13 mouse cellular contexts compared by ENCODE assay signal in genomic region chr5:21172316-21172715, GRCm38 (mm10). TPM values are rescaled to one million over a fixed set of nuclear protein-coding genes. Genes with fewer than 3 reads are reported as not detected.
A peak's percentile ranks its signal among the peaks of the same experiment; 100 is the strongest.
DNase-seq lines count a peak whose midpoint lies in the region; ATAC-seq lines count a peak whose summit lies in the region.
"Had no signal": no experiment of that assay in that cellular context is flagged by ENCODE, and none has a peak within 500 bp of the region (broad histone marks: within the 10 kb centered on the region; RNA-seq: fewer than 3 reads in every experiment).

No protein-coding gene starts in this region.

- H3K9ac ChIP-seq in hindbrain, embryonic 16.5 days (ENCODE audit: low read depth, low read length), result no peak overlapping the region
- no peak overlapping the region for H3K9ac ChIP-seq in hindbrain, embryonic 13.5 days

- no peak overlapping the region for H3K4me3 ChIP-seq in hindbrain, embryonic 16.5 days (ENCODE audit: low read length)
- H3K4me3 ChIP-seq in hindbrain, embryonic 13.5 days, result no peak overlapping the region

- 41% methylated on average over 3 of the region's 3 CpGs for WGBS in hindbrain, embryonic 16.5 days
- 50% methylated on average over 3 of the region's 3 CpGs for WGBS in hindbrain, embryonic 13.5 days

- H3K4me2 ChIP-seq in hindbrain, embryonic 16.5 days (ENCODE audit: low read length), result no peak overlapping the region
- H3K4me2 ChIP-seq in hindbrain, embryonic 13.5 days, result no peak overlapping the region
- H3K4me2 ChIP-seq: liver, embryonic 11.5 days had no signal

- ATAC-seq in hindbrain, embryonic 16.5 days, result 0 out of 2 replicates have a peak, but pooled peaks have one; percentile 6
- ATAC-seq in hindbrain, embryonic 13.5 days (ENCODE audit: low FRiP score), result no peak
- ATAC-seq: lung, postnatal 0 days had no signal

- DNase-seq in cerebellum, adult 11-12 months, result peak; percentile 15
- DNase-seq in cerebellum, adult 11 months, result no peak
- DNase-seq in MN1 (ENCODE audit: low spot score), result peak; percentile 79
- DNase-seq in cerebellum, postnatal 25 days, result peak; percentile 32 to 60
- DNase-seq in spleen, adult 18-20 months, result no peak
- no peak for DNase-seq in c-Kit-positive CD71-positive TER-119-positive erythroid progenitor cells, embryonic 14.5 days (ENCODE audit: low spot score)
- DNase-seq: adrenal gland, postnatal 25 days; gastrocnemius, postnatal 36 days; right cerebral cortex, postnatal 4 days had no signal

- H3K27me3 ChIP-seq in hindbrain, embryonic 16.5 days (replicated peaks; ENCODE audit: control insufficient read depth, insufficient read depth, low read length), result no peaks in the 10 kb centered on the region
- no peaks in the 10 kb centered on the region for H3K27me3 ChIP-seq in hindbrain, embryonic 13.5 days

- peak overlapping the region; percentile 44; the same call in 1 of the 2 replicates for H3K27ac ChIP-seq in hindbrain, embryonic 16.5 days (ENCODE audit: low read depth, low read length)
- no peak overlapping the region for H3K27ac ChIP-seq in hindbrain, embryonic 13.5 days

- H3K36me3 ChIP-seq in hindbrain, embryonic 16.5 days (ENCODE audit: control insufficient read depth, insufficient read depth, low read length), result no peaks in the 10 kb centered on the region
- H3K36me3 ChIP-seq in hindbrain, embryonic 13.5 days, result no peaks in the 10 kb centered on the region

- no peaks in the 10 kb centered on the region for H3K9me3 ChIP-seq in hindbrain, embryonic 16.5 days (ENCODE audit: control insufficient read depth, low read length)
- H3K9me3 ChIP-seq in hindbrain, embryonic 13.5 days, result no peaks in the 10 kb centered on the region

- peaks cover 41% of the 10 kb centered on the region for H3K4me1 ChIP-seq in hindbrain, embryonic 16.5 days (ENCODE audit: control insufficient read depth, insufficient read depth, low read depth, low read length)
- H3K4me1 ChIP-seq in hindbrain, embryonic 13.5 days (replicated peaks), result peaks cover 50% of the 10 kb centered on the region

RNA-seq across cellular contexts. Expression of gene Gsap, which starts 13.7 kb away (rescaled TPM):
- polyA plus RNA-seq in hindbrain, embryonic 16.5 days (2015; fragmentation: Nextera tagmentation; extraction: Ambion mirVana), result 14.6 TPM in 2 replicates
- polyA plus RNA-seq in hindbrain, embryonic 13.5 days (2015; fragmentation: Nextera tagmentation; extraction: Ambion mirVana), result 9.9 TPM in 2 replicates

Comparison
In these comparisons a context has a peak if more than half of its experiments do, and no peak if none do; other contexts are left out.
1. DNase-seq: peak in cerebellum, adult 11-12 months (single experiment), MN1 (single experiment) and cerebellum, postnatal 25 days (2 of 2); none in cerebellum, adult 11 months (single experiment), spleen, adult 18-20 months (0 of 2) and c-Kit-positive CD71-positive TER-119-positive erythroid progenitor cells, embryonic 14.5 days (single experiment).